24 mouse cellular contexts compared by ENCODE assay signal in genomic region chr1:60852770-60853147, GRCm38 (mm10). TPM values are rescaled to one million over a fixed set of nuclear protein-coding genes. Genes with fewer than 3 reads are reported as not detected.
A peak's percentile ranks its signal among the peaks of the same experiment; 100 is the strongest.
DNase-seq lines count a peak whose midpoint lies in the region; ATAC-seq and TF ChIP-seq lines count a peak whose summit lies in the region.
"Had no signal": no experiment of that assay in that cellular context is flagged by ENCODE, and none has a peak within 500 bp of the region (broad histone marks: within the 10 kb centered on the region; RNA-seq: fewer than 3 reads in every experiment).

No protein-coding gene starts in this region.

- no peak for ATAC-seq in lung, postnatal 0 days
- ATAC-seq in intestine, postnatal 0 days, result peak; percentile 56; the same call in 1 of the 2 replicates
- no peak for ATAC-seq in midbrain, postnatal 0 days (ENCODE audit: low FRiP score)

- no peak overlapping the region for H3K4me3 ChIP-seq in lung, postnatal 0 days (ENCODE audit: low read depth, low read length)
- no peak overlapping the region for H3K4me3 ChIP-seq in intestine, postnatal 0 days (ENCODE audit: low read depth, low read length)
- no peak overlapping the region for H3K4me3 ChIP-seq in midbrain, postnatal 0 days (ENCODE audit: low read depth, low read length)
- H3K4me3 ChIP-seq: embryonic facial prominence, embryonic 15.5 days; forebrain, embryonic 10.5 days; liver, embryonic 15.5 days; neural tube, embryonic 12.5 days had no signal

- H3K36me3 ChIP-seq in lung, postnatal 0 days (ENCODE audit: insufficient read depth, low read length), result no peaks in the 10 kb centered on the region
- H3K36me3 ChIP-seq in intestine, postnatal 0 days (ENCODE audit: control insufficient read depth, insufficient read depth), result no peaks in the 10 kb centered on the region
- H3K36me3 ChIP-seq in midbrain, postnatal 0 days (ENCODE audit: insufficient read depth, low read length), result no peaks in the 10 kb centered on the region
- H3K36me3 ChIP-seq: embryonic facial prominence, embryonic 15.5 days; forebrain, embryonic 10.5 days; G1E; liver, embryonic 15.5 days; neural tube, embryonic 12.5 days had no signal

- WGBS in lung, postnatal 0 days, result 68% methylated on average over 6 of the region's 6 CpGs
- 75% methylated on average over 6 of the region's 6 CpGs for WGBS in intestine, postnatal 0 days
- 83% methylated on average over 6 of the region's 6 CpGs for WGBS in midbrain, postnatal 0 days

- H3K27me3 ChIP-seq in lung, postnatal 0 days (replicated peaks; ENCODE audit: insufficient read depth, low read length), result no peaks in the 10 kb centered on the region
- no peaks in the 10 kb centered on the region for H3K27me3 ChIP-seq in intestine, postnatal 0 days (replicated peaks; ENCODE audit: control insufficient read depth, insufficient read depth, low read length)
- no peaks in the 10 kb centered on the region for H3K27me3 ChIP-seq in midbrain, postnatal 0 days (ENCODE audit: insufficient read depth, low read length)
- H3K27me3 ChIP-seq: embryonic facial prominence, embryonic 15.5 days; liver, embryonic 15.5 days; neural tube, embryonic 12.5 days had no signal

- no peak overlapping the region for H3K27ac ChIP-seq in lung, postnatal 0 days (ENCODE audit: low read length)
- peak overlapping the region; percentile 60 for H3K27ac ChIP-seq in intestine, postnatal 0 days (ENCODE audit: low read depth, low read length)
- H3K27ac ChIP-seq in midbrain, postnatal 0 days (ENCODE audit: low read depth, low read length), result no peak overlapping the region
- H3K27ac ChIP-seq: embryonic facial prominence, embryonic 15.5 days; forebrain, embryonic 10.5 days; liver, embryonic 15.5 days; neural tube, embryonic 12.5 days had no signal

- no peak for TF ChIP-seq CTCF in lung, postnatal 0 days (IDR thresholded peaks at IDR 0.05)
- no peak for TF ChIP-seq CTCF in intestine, postnatal 0 days (IDR thresholded peaks at IDR 0.05; ENCODE audit: low read depth)
- TF ChIP-seq CTCF in midbrain, postnatal 0 days (IDR thresholded peaks at IDR 0.05), result no peak

- no peak for TF ChIP-seq EP300 in lung, postnatal 0 days (IDR thresholded peaks at IDR 0.05)

- no peak overlapping the region for H3K9ac ChIP-seq in lung, postnatal 0 days (replicated peaks; ENCODE audit: low read depth)
- H3K9ac ChIP-seq in intestine, postnatal 0 days (ENCODE audit: low read depth, low read length), result no peak overlapping the region
- H3K9ac ChIP-seq in midbrain, postnatal 0 days (replicated peaks; ENCODE audit: low read length, poor library complexity, severe bottlenecking), result no peak overlapping the region
- H3K9ac ChIP-seq: embryonic facial prominence, embryonic 15.5 days; liver, embryonic 15.5 days; neural tube, embryonic 12.5 days had no signal

- H3K4me2 ChIP-seq in lung, postnatal 0 days (replicated peaks; ENCODE audit: low read depth, low read length), result peak overlapping the region; percentile 11; the same call in 1 of the 2 replicates
- H3K4me2 ChIP-seq in intestine, postnatal 0 days (replicated peaks; ENCODE audit: low read depth), result peak overlapping the region; percentile 48
- no peak overlapping the region for H3K4me2 ChIP-seq in midbrain, postnatal 0 days (ENCODE audit: low read depth, low read length, poor library complexity, severe bottlenecking)
- H3K4me2 ChIP-seq: embryonic facial prominence, embryonic 15.5 days; liver, embryonic 15.5 days; neural tube, embryonic 12.5 days had no signal

- peaks cover 5% of the 10 kb centered on the region; the same call in 1 of the 2 replicates for H3K4me1 ChIP-seq in lung, postnatal 0 days (ENCODE audit: insufficient read depth, low read depth, low read length)
- H3K4me1 ChIP-seq in intestine, postnatal 0 days (replicated peaks; ENCODE audit: control insufficient read depth, insufficient read depth, low read length), result peaks cover 2% of the 10 kb centered on the region; the same call in 1 of the 2 replicates
- peaks cover 3% of the 10 kb centered on the region; the same call in 1 of the 2 replicates for H3K4me1 ChIP-seq in midbrain, postnatal 0 days (ENCODE audit: insufficient read depth, low read length)

- no peaks in the 10 kb centered on the region for H3K9me3 ChIP-seq in lung, postnatal 0 days (ENCODE audit: low read length)
- H3K9me3 ChIP-seq in intestine, postnatal 0 days (ENCODE audit: control insufficient read depth), result no peaks in the 10 kb centered on the region
- H3K9me3 ChIP-seq in midbrain, postnatal 0 days (ENCODE audit: low read length), result no peaks in the 10 kb centered on the region
- H3K9me3 ChIP-seq: embryonic facial prominence, embryonic 15.5 days; forebrain, embryonic 10.5 days; G1E; liver, embryonic 15.5 days; neural tube, embryonic 12.5 days had no signal

- no peak for DNase-seq in lung, postnatal 0 days (ENCODE audit: low spot score)
- DNase-seq in lung, postnatal 4 days, result no peak
- DNase-seq in ES-CJ7 (ENCODE audit: low read depth, low spot score), result peak; percentile 62
- DNase-seq in thymus, postnatal 4 days, result peak; percentile 46
- no peak for DNase-seq in urinary bladder, postnatal 4 days (ENCODE audit: low spot score in 2 of 2)
- DNase-seq in midbrain, postnatal 0 days (ENCODE audit: low spot score), result no peak
- DNase-seq: cerebellum, adult 11 months; cerebellum, postnatal 14 days; embryo, embryonic 11 days; gastrocnemius, postnatal 14 days; kidney, postnatal 10 days; lung, postnatal 10 days; right cerebral cortex, postnatal 14 days had no signal

RNA-seq across cellular contexts. Expression of gene Ctla4, which starts 34.0 kb away (rescaled TPM):
- not detected in 2 replicates for polyA plus RNA-seq in lung, postnatal 0 days (2015; fragmentation: Nextera tagmentation; extraction: Ambion mirVana)
- not detected in 2 replicates for polyA plus RNA-seq in intestine, postnatal 0 days (2015; fragmentation: Nextera tagmentation; extraction: Ambion mirVana)
- not detected in 2 replicates for total RNA-seq in midbrain, postnatal 0 days (2014; rRNA removed)
- polyA plus RNA-seq in midbrain, postnatal 0 days (2015; fragmentation: Nextera tagmentation; extraction: Ambion mirVana), result not detected in 2 replicates
- total RNA-seq: gastrocnemius, postnatal 14 days; layer of hippocampus, postnatal 10 days; left cerebral cortex, postnatal 14 days; megakaryocyte-erythroid progenitor cell, adult 5-6 weeks had no signal
- polyA plus RNA-seq: brain, embryonic 14.5 days; embryonic facial prominence, embryonic 15.5 days; forebrain, embryonic 10.5 days; G1E; hindbrain, embryonic 11.5 days; liver, embryonic 15.5 days; neural tube, embryonic 12.5 days had no signal

Comparison
In these comparisons a context has a peak if more than half of its experiments do, and no peak if none do; other contexts are left out.
1. DNase-seq: peak in ES-CJ7 (single experiment) and thymus, postnatal 4 days (single experiment); none in lung, postnatal 0 days (single experiment), lung, postnatal 4 days (0 of 2), urinary bladder, postnatal 4 days (0 of 2) and midbrain, postnatal 0 days (single experiment).